Mouse (Mus musculus): ENCODE measurements around the gene Glb1.

- TF ChIP-seq CTCF (IDR thresholded peaks at IDR 0.05 in 2 of 3, conservative IDR thresholded peaks at IDR 0.05 in 1 of 3; ENCODE audit: control insufficient read depth in 1 of 3, insufficient read depth in 1 of 3, low read depth in 2 of 3, low read length in 3 of 3, poor library complexity in 1 of 3, severe bottlenecking in 1 of 3) (no peak), ELF1 (IDR thresholded peaks at IDR 0.05; ENCODE audit: low read depth, low read length) (no peak), HCFC1 (IDR thresholded peaks at IDR 0.05; ENCODE audit: low read depth, low read length) (no peak), UBTF (IDR thresholded peaks at IDR 0.05; ENCODE audit: borderline replicate concordance, insufficient read depth, low read depth, low read length) (no peak), RAD21 (IDR thresholded peaks at IDR 0.05; ENCODE audit: low read depth, low read length) (no peak), USF2 (IDR thresholded peaks at IDR 0.05; ENCODE audit: borderline replicate concordance in 1 of 2, insufficient read depth in 1 of 2, low read depth in 1 of 2, low read length in 2 of 2) (no peak)
These were observed 76.1 kb downstream of the Glb1 start for GRCm38 (mm10) chr9:114477019-114477418.

All from MEL (cell line).